Mouse (Mus musculus): ENCODE data around the gene Pfkm.

Gene Pfkm

DNA sequence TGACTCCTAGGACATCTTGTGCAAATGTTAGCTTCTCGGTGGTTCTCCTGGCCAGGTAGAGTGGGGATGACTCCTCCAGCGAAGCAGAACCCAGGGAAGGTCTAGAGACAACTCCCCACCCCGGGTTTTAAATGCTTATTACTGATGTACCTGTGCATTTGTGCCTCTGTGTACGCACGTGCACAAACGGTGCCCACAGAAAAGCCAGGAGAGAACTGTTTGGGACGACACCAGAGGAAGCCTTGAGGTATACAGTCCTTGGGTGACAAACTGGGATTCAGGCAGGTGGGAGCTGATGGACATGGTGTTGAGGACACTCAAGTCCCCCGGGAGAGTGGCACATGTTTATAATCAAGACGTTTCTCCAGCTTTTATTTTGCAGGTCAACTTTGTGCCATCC, 78.5 kb downstream of the Pfkm start:
- no peak for DNase-seq (ENCODE audit: low spot score in 2 of 2)

DNA sequence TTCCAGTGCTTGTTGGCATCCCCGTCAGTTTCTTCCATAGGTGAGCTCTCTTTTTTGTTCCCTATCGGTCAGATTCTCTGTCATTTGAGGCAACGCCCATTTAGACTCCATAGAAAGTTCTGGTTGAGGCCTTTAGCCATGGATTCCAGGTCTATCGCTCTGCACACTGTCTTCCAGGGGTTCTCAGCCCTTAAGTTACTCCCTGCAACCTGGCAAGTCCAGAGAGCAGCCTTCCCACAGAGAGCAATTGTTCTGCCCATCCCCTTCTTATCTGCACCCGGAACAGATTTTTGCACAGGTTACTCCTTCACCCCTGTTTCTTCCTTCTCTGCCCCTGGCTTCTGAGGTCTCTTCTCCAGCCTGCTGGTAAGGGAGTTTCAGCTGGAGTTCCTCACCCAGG, 79.7 kb downstream of the Pfkm start:
- DNase-seq (ENCODE audit: low spot score in 2 of 2), result no peak

DNA sequence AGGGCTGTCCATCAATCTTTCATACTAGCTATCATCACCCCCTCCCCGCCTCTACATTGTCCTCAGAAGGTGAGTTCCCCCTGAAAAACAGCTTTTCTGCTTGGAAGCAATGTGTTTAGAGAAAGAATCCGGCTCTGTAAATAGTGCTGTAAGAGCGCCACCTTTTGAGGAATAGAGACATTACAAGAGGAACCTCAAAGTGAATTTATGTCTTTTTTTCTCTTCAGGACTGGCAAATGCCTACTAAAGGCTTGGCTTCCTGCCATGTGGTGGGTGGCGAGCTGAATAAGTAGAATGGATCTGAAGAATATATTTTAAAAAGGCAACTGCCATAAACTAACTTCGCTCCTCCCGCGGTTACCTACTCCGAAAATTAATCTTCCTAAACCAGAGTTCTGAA, 81.4 kb downstream of the Pfkm start:
- peak in 1 of 2 experiments; percentile 29 for DNase-seq (ENCODE audit: low spot score in 2 of 2)

DNA sequence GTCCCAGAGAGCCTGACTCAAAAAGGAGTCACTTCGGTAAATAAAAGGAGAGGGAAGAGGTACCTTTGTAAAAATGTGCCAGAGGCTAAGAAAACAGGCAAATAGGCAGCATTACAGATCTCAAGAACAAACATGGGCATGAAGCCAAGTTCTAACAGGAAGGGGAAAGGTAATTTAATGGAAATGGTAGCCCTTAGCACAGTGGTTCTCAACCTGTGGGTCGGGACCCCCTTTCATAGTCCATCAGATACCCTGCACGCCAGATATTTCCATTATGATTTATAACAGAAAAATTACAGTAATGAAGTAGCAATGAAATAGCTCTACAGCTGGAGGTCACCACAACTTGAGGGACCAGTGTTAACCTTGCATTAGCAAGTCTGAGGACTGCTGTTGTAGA, 84.9 kb downstream of the Pfkm start:
- DNase-seq (ENCODE audit: low spot score in 2 of 2), result no peak

DNA sequence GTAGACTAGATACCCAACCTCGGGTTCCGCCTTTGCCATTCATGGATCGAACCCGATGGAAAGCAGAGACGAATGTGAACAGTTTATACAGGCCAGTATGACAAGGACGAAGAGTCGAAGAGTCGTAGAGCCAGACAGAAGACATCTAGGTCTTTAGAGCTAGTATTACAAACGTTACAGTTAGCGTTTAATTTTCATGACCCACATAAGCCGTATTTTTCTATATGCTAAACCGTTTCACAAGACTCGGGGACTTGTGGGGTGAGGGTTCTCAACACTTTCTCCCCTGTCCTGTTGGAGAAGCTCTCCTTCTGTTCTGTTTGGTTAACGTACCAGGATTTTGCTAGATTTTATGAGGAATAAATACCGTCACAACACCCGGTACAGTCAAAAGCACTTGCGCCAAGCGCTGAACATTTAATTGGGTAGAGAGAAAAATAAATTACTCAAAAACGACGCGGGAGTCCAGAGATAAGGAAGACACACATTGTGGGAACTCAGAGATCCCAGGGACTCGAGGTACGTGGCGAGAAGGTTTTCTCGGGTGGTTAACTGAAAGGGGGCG, 88.3 kb downstream of the Pfkm start:
- no peak for DNase-seq (ENCODE audit: low spot score in 2 of 2)

DNA sequence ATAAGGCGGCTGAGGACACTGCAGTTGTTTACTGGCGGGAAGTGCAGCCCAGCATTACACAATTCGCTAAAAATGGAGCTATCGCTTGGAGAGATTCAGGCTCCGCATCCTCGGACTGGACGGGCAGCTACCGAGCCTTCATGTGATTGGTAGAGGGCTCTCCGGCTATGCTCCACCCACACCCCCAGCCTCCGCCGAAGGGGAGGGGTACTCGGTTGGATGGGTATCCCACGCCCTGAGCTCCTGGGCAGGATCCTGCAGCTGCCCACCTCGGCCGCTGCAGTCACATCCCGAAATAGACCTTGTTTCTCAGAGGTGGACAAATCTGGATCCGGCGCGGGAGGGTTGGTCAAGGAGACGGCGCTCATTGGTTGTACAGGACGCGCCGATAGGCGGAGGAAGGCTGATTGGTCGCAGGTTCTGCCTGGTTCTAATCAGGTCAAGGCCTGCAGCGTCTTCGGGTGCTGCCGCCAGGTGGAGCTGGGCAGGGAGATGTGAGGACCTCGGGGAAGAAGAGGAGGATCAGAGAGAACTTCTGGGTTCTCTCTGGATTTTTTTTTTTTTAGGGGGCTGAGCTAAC, 88.8 kb downstream of the Pfkm start:
- DNase-seq (ENCODE audit: low spot score in 2 of 2), result peak; percentile 96 to 97
